Comparison of ENCODE assay signal across 20 mouse cellular contexts in genomic region chr3:53611106-53611505, GRCm38 (mm10). TPM values are rescaled to one million over a fixed set of nuclear protein-coding genes. Genes with fewer than 3 reads are reported as not detected.
DNase-seq lines count a peak whose midpoint lies in the region; ATAC-seq and TF ChIP-seq lines count a peak whose summit lies in the region.
"Had no signal": no experiment of that assay in that cellular context is flagged by ENCODE, and none has a peak within 500 bp of the region (broad histone marks: within the 10 kb centered on the region; RNA-seq: fewer than 3 reads in every experiment).

No protein-coding gene starts in this region.

- WGBS in kidney, embryonic 15.5 days: 84% methylated on average over 3 of the region's 3 CpGs
- 66% methylated on average over 3 of the region's 3 CpGs for WGBS in stomach, postnatal 0 days

- no peak for DNase-seq in kidney, postnatal 14 days
- DNase-seq in cerebellum, adult 11-12 months: peak; percentile 41
- DNase-seq in cerebellum, adult 9-10 months: peak; percentile 52
- DNase-seq in cerebellum, postnatal 25 days: peak; percentile 41 to 62
- DNase-seq in spleen, postnatal 36 days (ENCODE audit: low spot score in 2 of 2): no peak
- DNase-seq in stomach, postnatal 0 days (ENCODE audit: low spot score): no peak
- no peak for DNase-seq in frontal cortex, postnatal 25 days (ENCODE audit: low spot score in 2 of 2)
- DNase-seq: adrenal gland, postnatal 10 days; forebrain, postnatal 0 days; gastrocnemius, postnatal 10 days; heart, adult 18-20 months; heart, postnatal 10 days; kidney, adult 11 months had no signal

- no peak for TF ChIP-seq EP300 in stomach, postnatal 0 days (optimal IDR thresholded peaks at IDR 0.05)

- no peak for ATAC-seq in kidney, embryonic 15.5 days (replicated peaks; ENCODE audit: low FRiP score)
- no peak for ATAC-seq in stomach, postnatal 0 days (ENCODE audit: low FRiP score, low TSS enrichment)
- ATAC-seq: forebrain, postnatal 0 days; hindbrain, postnatal 0 days had no signal

- no peaks in the 10 kb centered on the region for H3K9me3 ChIP-seq in kidney, embryonic 15.5 days (replicated peaks)
- no peaks in the 10 kb centered on the region for H3K9me3 ChIP-seq in stomach, postnatal 0 days (ENCODE audit: control insufficient read depth, low read length)
- H3K9me3 ChIP-seq: embryonic facial prominence, embryonic 13.5 days; forebrain, embryonic 12.5 days; heart, embryonic 10.5 days; hindbrain, embryonic 13.5 days had no signal

- no peak for TF ChIP-seq CTCF in stomach, postnatal 0 days (IDR thresholded peaks at IDR 0.05; ENCODE audit: low read depth)

- no peak overlapping the region for H3K9ac ChIP-seq in kidney, embryonic 15.5 days
- no peak overlapping the region for H3K9ac ChIP-seq in stomach, postnatal 0 days (ENCODE audit: low read length)
- H3K9ac ChIP-seq: embryonic facial prominence, embryonic 13.5 days; forebrain, embryonic 12.5 days; forebrain, postnatal 0 days; hindbrain, embryonic 13.5 days had no signal

- H3K27me3 ChIP-seq in kidney, embryonic 15.5 days: no peaks in the 10 kb centered on the region
- no peaks in the 10 kb centered on the region for H3K27me3 ChIP-seq in stomach, postnatal 0 days (ENCODE audit: control insufficient read depth, insufficient read depth, low read length)
- H3K27me3 ChIP-seq: embryonic facial prominence, embryonic 13.5 days; forebrain, embryonic 12.5 days; hindbrain, embryonic 13.5 days had no signal

- no peak overlapping the region for H3K4me2 ChIP-seq in kidney, embryonic 15.5 days
- no peak overlapping the region for H3K4me2 ChIP-seq in stomach, postnatal 0 days (replicated peaks; ENCODE audit: low read depth)
- H3K4me2 ChIP-seq: embryonic facial prominence, embryonic 13.5 days; forebrain, embryonic 12.5 days; hindbrain, embryonic 13.5 days had no signal

- H3K4me3 ChIP-seq in kidney, embryonic 15.5 days (replicated peaks): no peak overlapping the region
- H3K4me3 ChIP-seq in stomach, postnatal 0 days (ENCODE audit: low read depth, low read length): no peak overlapping the region
- H3K4me3 ChIP-seq: embryonic facial prominence, embryonic 13.5 days; forebrain, embryonic 12.5 days; heart, embryonic 10.5 days; hindbrain, embryonic 13.5 days had no signal

- H3K4me1 ChIP-seq in kidney, embryonic 15.5 days: no peaks in the 10 kb centered on the region
- H3K4me1 ChIP-seq in stomach, postnatal 0 days (replicated peaks; ENCODE audit: control insufficient read depth, insufficient read depth): no peaks in the 10 kb centered on the region
- H3K4me1 ChIP-seq: embryonic facial prominence, embryonic 13.5 days; forebrain, embryonic 12.5 days; hindbrain, embryonic 13.5 days had no signal

- 0 out of 2 replicates have a peak overlapping the region, but pooled peaks have one; percentile 30 for H3K27ac ChIP-seq in kidney, embryonic 15.5 days
- H3K27ac ChIP-seq in stomach, postnatal 0 days (replicated peaks): no peak overlapping the region
- H3K27ac ChIP-seq: embryonic facial prominence, embryonic 13.5 days; forebrain, embryonic 12.5 days; heart, embryonic 10.5 days; hindbrain, embryonic 13.5 days; hindbrain, postnatal 0 days had no signal

- H3K36me3 ChIP-seq in kidney, embryonic 15.5 days: 0 out of 2 replicates have a peak, but pooled peaks cover 4% of the 10 kb centered on the region
- H3K36me3 ChIP-seq in stomach, postnatal 0 days (ENCODE audit: control insufficient read depth, insufficient read depth, low read length): no peaks in the 10 kb centered on the region
- H3K36me3 ChIP-seq: embryonic facial prominence, embryonic 13.5 days; forebrain, embryonic 12.5 days; hindbrain, embryonic 13.5 days had no signal

RNA-seq across cellular contexts. Expression of gene Frem2, which starts 46.0 kb away (rescaled TPM):
- 14.2 and 15.9 TPM in 2 replicates for polyA plus RNA-seq in kidney, embryonic 15.5 days (2015; fragmentation: Nextera tagmentation; extraction: Ambion mirVana)
- polyA plus RNA-seq in stomach, postnatal 0 days (2015; fragmentation: Nextera tagmentation; extraction: Ambion mirVana): 7.0 and 7.4 TPM in 2 replicates
- polyA plus RNA-seq: C2C12 had no signal

Comparison
In these comparisons a context has a peak if more than half of its experiments do, and no peak if none do; other contexts are left out.
1. DNase-seq: peak in cerebellum, adult 11-12 months (single experiment), cerebellum, adult 9-10 months (single experiment) and cerebellum, postnatal 25 days (2 of 2); none in kidney, postnatal 14 days (single experiment), spleen, postnatal 36 days (0 of 2), stomach, postnatal 0 days (single experiment) and frontal cortex, postnatal 25 days (0 of 2).